Mouse (Mus musculus): Measurements from ENCODE around the gene Gse1. TPM values are rescaled to one million over a fixed set of nuclear protein-coding genes. Genes with fewer than 3 reads are reported as not detected.
A peak's percentile ranks its signal among the peaks of the same experiment; 100 is the strongest.

Gene Gse1
- total and polyA plus RNA-seq, 2 experiments from 2014 or later = 15.9 to 48.2 TPM

GRCm38 (mm10) chr8:120530954-120531656 lies 302.8 kb downstream of the Gse1 start:
- ATAC-seq = no peak
- H3K36me3 ChIP-seq (ENCODE audit: insufficient read depth) = no peaks in the 10 kb centered on the region
- 53% methylated on average over 16 of the region's 16 CpGs for WGBS
- H3K27me3 ChIP-seq (ENCODE audit: insufficient read depth, low read length) = no peaks in the 10 kb centered on the region
- no peak for DNase-seq
- no peak for TF ChIP-seq CTCF (IDR thresholded peaks at IDR 0.05; ENCODE audit: low read depth)
- no peak overlapping the region for H3K4me3 ChIP-seq (ENCODE audit: low read depth, low read length)
- no peak overlapping the region for H3K9ac ChIP-seq
- H3K9me3 ChIP-seq (ENCODE audit: low read length) = no peaks in the 10 kb centered on the region
- H3K4me1 ChIP-seq (ENCODE audit: insufficient read depth) = peaks cover 25% of the 10 kb centered on the region
- peak overlapping the region; percentile 40; the same call in 1 of the 2 replicates for H3K27ac ChIP-seq (ENCODE audit: low read depth, low read length)
- H3K4me2 ChIP-seq (ENCODE audit: low read depth) = no peak overlapping the region

- Histone ChIP-seq H3K4me1 (ENCODE audit: insufficient read depth) (peaks cover 25% of the 10 kb centered on the region), H3K36me3 (ENCODE audit: insufficient read depth) (no peaks in the 10 kb centered on the region), H3K27ac (ENCODE audit: low read depth, low read length) (peak overlapping the region; percentile 66), H3K9me3 (ENCODE audit: low read length) (no peaks in the 10 kb centered on the region), H3K27me3 (ENCODE audit: insufficient read depth, low read length) (no peaks in the 10 kb centered on the region), H3K9ac (no peak overlapping the region), H3K4me2 (ENCODE audit: low read depth) (0 out of 2 replicates have a peak overlapping the region, but pooled peaks have one; percentile 40), H3K4me3 (ENCODE audit: low read depth, low read length) (no peak overlapping the region)
- WGBS = 42% methylated on average over 10 of the region's 10 CpGs
- no peak for TF ChIP-seq CTCF (IDR thresholded peaks at IDR 0.05; ENCODE audit: low read depth)
- ATAC-seq = no peak
- no peak for DNase-seq
Observed at GRCm38 (mm10) chr8:120531775-120532516, 303.7 kb downstream of the Gse1 start.

- Histone ChIP-seq H3K4me3 (ENCODE audit: low read depth, low read length) (no peak overlapping the region), H3K9me3 (ENCODE audit: low read length) (no peaks in the 10 kb centered on the region), H3K4me1 (ENCODE audit: insufficient read depth) (peaks cover 25% of the 10 kb centered on the region), H3K27ac (ENCODE audit: low read depth, low read length) (peak overlapping the region; percentile 66; the same call in 1 of the 2 replicates), H3K4me2 (ENCODE audit: low read depth) (peak overlapping the region; percentile 40), H3K9ac (no peak overlapping the region), H3K36me3 (ENCODE audit: insufficient read depth) (no peaks in the 10 kb centered on the region), H3K27me3 (ENCODE audit: insufficient read depth, low read length) (no peaks in the 10 kb centered on the region)
- TF ChIP-seq CTCF (IDR thresholded peaks at IDR 0.05; ENCODE audit: low read depth) = no peak
- DNase-seq = peak; percentile 70
- WGBS = 5% methylated on average over 27 of the region's 29 CpGs
- peak; percentile 59 for ATAC-seq
Observed at GRCm38 (mm10) chr8:120532517-120533215, 304.4 kb downstream of the Gse1 start.

- Histone ChIP-seq H3K9me3 (ENCODE audit: low read length) (no peaks in the 10 kb centered on the region), H3K9ac (no peak overlapping the region), H3K27ac (ENCODE audit: low read depth, low read length) (peak overlapping the region; percentile 66; the same call in 1 of the 2 replicates), H3K4me1 (ENCODE audit: insufficient read depth) (peaks cover 25% of the 10 kb centered on the region), H3K36me3 (ENCODE audit: insufficient read depth) (no peaks in the 10 kb centered on the region), H3K4me3 (ENCODE audit: low read depth, low read length) (no peak overlapping the region), H3K4me2 (ENCODE audit: low read depth) (peak overlapping the region; percentile 40; the same call in 1 of the 2 replicates), H3K27me3 (ENCODE audit: insufficient read depth, low read length) (no peaks in the 10 kb centered on the region)
- DNase-seq = no peak
- 24% methylated on average over 3 of the region's 3 CpGs for WGBS
- no peak for TF ChIP-seq CTCF (IDR thresholded peaks at IDR 0.05; ENCODE audit: low read depth)
- ATAC-seq = no peak
Observed at GRCm38 (mm10) chr8:120533380-120533779, 305.1 kb downstream of the Gse1 start.

- ATAC-seq (no peak), DNase-seq (no peak)
- Histone ChIP-seq H3K4me3 (ENCODE audit: low read depth, low read length) (no peak overlapping the region), H3K9me3 (ENCODE audit: low read length) (no peaks in the 10 kb centered on the region), H3K27ac (ENCODE audit: low read depth, low read length) (no peak overlapping the region), H3K36me3 (ENCODE audit: insufficient read depth) (no peaks in the 10 kb centered on the region), H3K9ac (no peak overlapping the region), H3K4me1 (ENCODE audit: insufficient read depth) (peaks cover 25% of the 10 kb centered on the region), H3K27me3 (ENCODE audit: insufficient read depth, low read length) (no peaks in the 10 kb centered on the region), H3K4me2 (ENCODE audit: low read depth) (no peak overlapping the region)
- WGBS = 38% methylated on average over 8 of the region's 8 CpGs
- no peak for TF ChIP-seq CTCF (IDR thresholded peaks at IDR 0.05; ENCODE audit: low read depth)
Observed at GRCm38 (mm10) chr8:120534080-120534479, 305.8 kb downstream of the Gse1 start.

GRCm38 (mm10) chr8:120534504-120535368 lies 306.5 kb downstream of the Gse1 start:
- no peaks in the 10 kb centered on the region for H3K27me3 ChIP-seq (ENCODE audit: insufficient read depth, low read length)
- no peak overlapping the region for H3K9ac ChIP-seq
- H3K9me3 ChIP-seq (ENCODE audit: low read length) = no peaks in the 10 kb centered on the region
- ATAC-seq (peak; percentile 35; the same call in 1 of the 2 replicates), DNase-seq (peak; percentile 86)
- no peaks in the 10 kb centered on the region for H3K36me3 ChIP-seq (ENCODE audit: insufficient read depth)
- H3K4me3 ChIP-seq (ENCODE audit: low read depth, low read length) = peak overlapping the region; percentile 64; the same call in 1 of the 2 replicates
- peak; percentile 98 for TF ChIP-seq CTCF (IDR thresholded peaks at IDR 0.05; ENCODE audit: low read depth)
- H3K4me2 ChIP-seq (ENCODE audit: low read depth) = peak overlapping the region; percentile 98; the same call in 1 of the 2 replicates
- H3K4me1 ChIP-seq (ENCODE audit: insufficient read depth) = peaks cover 31% of the 10 kb centered on the region
- no peak overlapping the region for H3K27ac ChIP-seq (ENCODE audit: low read depth, low read length)
- WGBS = 8% methylated on average over 14 of the region's 14 CpGs
